Mouse (Mus musculus): Measurements from ENCODE around the gene Prss50. TPM values are rescaled to one million over a fixed set of nuclear protein-coding genes. Genes with fewer than 3 reads are reported as not detected.
A peak's percentile ranks its signal among the peaks of the same experiment; 100 is the strongest.

Gene Prss50
- total and polyA plus RNA-seq, 2 experiments: not detected

DNA sequence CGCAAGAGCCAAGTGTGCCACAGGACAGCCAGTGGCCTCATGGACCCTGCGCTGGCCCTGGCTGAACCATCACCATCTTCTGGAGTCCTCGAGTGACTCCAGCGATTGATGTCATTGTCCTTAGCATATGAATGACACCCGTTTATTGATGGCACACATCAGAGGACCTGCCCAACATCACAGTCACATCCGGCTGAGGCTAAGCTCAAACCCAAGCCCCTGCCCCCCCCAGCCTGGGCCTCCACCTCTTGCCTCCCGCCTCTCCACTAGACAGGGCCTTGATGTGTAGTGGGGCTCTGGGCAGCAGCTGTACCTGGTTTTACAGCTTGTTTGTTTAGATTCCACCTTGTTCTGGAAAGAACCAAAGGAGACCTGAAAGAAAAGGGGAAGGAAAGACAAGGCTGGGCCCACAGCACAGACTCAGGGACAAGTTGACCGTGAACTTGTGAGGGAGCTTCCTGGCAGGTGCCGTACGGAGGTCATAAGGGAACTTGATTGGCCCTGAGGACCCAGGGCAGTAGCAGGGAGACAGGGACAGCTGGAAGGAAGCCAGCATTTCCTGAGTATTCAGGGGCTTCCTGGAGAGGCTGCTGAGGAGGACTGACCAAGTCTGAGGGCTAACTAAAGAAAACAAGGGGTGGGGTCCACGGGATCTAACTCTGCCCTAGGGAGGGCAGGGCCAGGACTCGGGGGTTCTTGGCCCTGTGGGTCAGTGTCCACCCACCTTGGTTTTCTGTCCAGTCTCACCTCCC lies 33.5 kb downstream of the Prss50 start:
- H3K27me3 ChIP-seq (ENCODE audit: control insufficient read depth, insufficient read depth, low read length): no peaks in the 10 kb centered on the region
- DNase-seq (ENCODE audit: extremely low read depth, low read depth, low spot score): peak; percentile 49
- 61% methylated on average over 12 of the region's 12 CpGs for WGBS
- H3K36me3 ChIP-seq (ENCODE audit: control insufficient read depth, insufficient read depth, low read length): peaks cover 11% of the 10 kb centered on the region; the same call in 1 of the 2 replicates
- H3K27ac ChIP-seq (replicated peaks; ENCODE audit: insufficient read depth, low read depth, low read length): no peak overlapping the region
- no peak overlapping the region for H3K9ac ChIP-seq (ENCODE audit: low read depth, low read length)
- no peak overlapping the region for H3K4me3 ChIP-seq (ENCODE audit: insufficient read depth, low read depth, low read length)
- H3K4me1 ChIP-seq (ENCODE audit: control insufficient read depth, insufficient read depth, low read length): peaks cover 7% of the 10 kb centered on the region
- TF ChIP-seq CTCF (IDR thresholded peaks at IDR 0.05; ENCODE audit: low read depth, low read length): no peak
- no peak for TF ChIP-seq POLR2A (IDR thresholded peaks at IDR 0.05; ENCODE audit: extremely low read depth, insufficient read depth, low read length)
- no peaks in the 10 kb centered on the region for H3K79me2 ChIP-seq (ENCODE audit: control insufficient read depth, insufficient read depth, low read length)

DNA sequence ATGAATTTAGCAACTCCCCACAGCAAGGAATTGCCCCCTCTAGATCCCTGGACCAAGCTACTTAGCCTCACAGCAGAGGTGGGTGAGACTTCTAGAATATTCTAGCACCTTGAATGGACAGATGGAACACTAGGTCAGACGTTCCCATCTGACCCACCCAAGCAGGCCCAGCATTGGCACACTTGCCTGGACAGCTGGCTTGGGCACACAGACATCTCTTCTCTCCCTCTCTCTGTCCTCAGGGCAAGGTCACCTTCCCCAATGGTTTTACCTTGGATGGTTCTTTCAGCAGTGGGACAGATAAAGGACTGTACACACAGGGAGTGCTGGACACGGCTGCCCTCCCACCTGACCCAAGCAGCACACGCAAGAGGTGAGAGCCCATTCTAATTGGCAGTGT lies 34.8 kb downstream of the Prss50 start:
- Histone ChIP-seq H3K4me1 (ENCODE audit: control insufficient read depth, insufficient read depth, low read length) (peaks cover 5% of the 10 kb centered on the region), H3K4me3 (ENCODE audit: insufficient read depth, low read depth, low read length) (no peak overlapping the region), H3K79me2 (ENCODE audit: control insufficient read depth, insufficient read depth, low read length) (no peaks in the 10 kb centered on the region), H3K9ac (ENCODE audit: low read depth, low read length) (no peak overlapping the region), H3K27ac (replicated peaks; ENCODE audit: insufficient read depth, low read depth, low read length) (no peak overlapping the region), H3K36me3 (ENCODE audit: control insufficient read depth, insufficient read depth, low read length) (peaks cover 14% of the 10 kb centered on the region; the same call in 1 of the 2 replicates), H3K27me3 (ENCODE audit: control insufficient read depth, insufficient read depth, low read length) (no peaks in the 10 kb centered on the region)
- no peak for DNase-seq (ENCODE audit: extremely low read depth, low read depth, low spot score)
- 90% methylated on average over 3 of the region's 3 CpGs for WGBS
- no peak for TF ChIP-seq CTCF (IDR thresholded peaks at IDR 0.05; ENCODE audit: low read depth, low read length)
- no peak for TF ChIP-seq POLR2A (IDR thresholded peaks at IDR 0.05; ENCODE audit: extremely low read depth, insufficient read depth, low read length)

DNA sequence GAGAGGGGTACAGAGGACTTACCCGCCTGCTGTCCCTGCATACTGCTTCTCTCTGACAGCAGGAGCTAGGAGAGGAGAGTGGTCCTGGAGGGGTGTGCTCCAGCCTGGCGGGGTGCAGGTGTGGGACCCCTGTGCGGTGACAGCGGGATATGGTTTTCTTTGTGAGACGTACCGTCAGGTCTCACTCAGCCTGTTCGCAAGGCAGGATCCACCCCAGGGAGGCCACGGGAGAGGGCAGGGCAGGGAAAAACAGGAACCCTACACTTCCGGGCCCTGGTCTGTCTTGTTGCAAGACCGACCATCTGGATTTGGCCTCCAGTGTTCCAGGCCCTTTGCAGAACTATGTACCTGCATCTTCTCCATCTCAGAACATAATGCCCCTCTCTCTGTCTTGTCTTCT lies 35.7 kb downstream of the Prss50 start:
- Histone ChIP-seq H3K27me3 (ENCODE audit: control insufficient read depth, insufficient read depth, low read length) (no peaks in the 10 kb centered on the region), H3K4me3 (ENCODE audit: insufficient read depth, low read depth, low read length) (peak overlapping the region; percentile 36; the same call in 1 of the 2 replicates), H3K36me3 (ENCODE audit: control insufficient read depth, insufficient read depth, low read length) (peaks cover 14% of the 10 kb centered on the region; the same call in 1 of the 2 replicates), H3K79me2 (ENCODE audit: control insufficient read depth, insufficient read depth, low read length) (no peaks in the 10 kb centered on the region), H3K9ac (ENCODE audit: low read depth, low read length) (no peak overlapping the region), H3K4me1 (ENCODE audit: control insufficient read depth, insufficient read depth, low read length) (peaks cover 5% of the 10 kb centered on the region), H3K27ac (replicated peaks; ENCODE audit: insufficient read depth, low read depth, low read length) (no peak overlapping the region)
- TF ChIP-seq CTCF (IDR thresholded peaks at IDR 0.05; ENCODE audit: low read depth, low read length): no peak
- no peak for DNase-seq (ENCODE audit: extremely low read depth, low read depth, low spot score)
- 83% methylated on average over 10 of the region's 10 CpGs for WGBS

DNA sequence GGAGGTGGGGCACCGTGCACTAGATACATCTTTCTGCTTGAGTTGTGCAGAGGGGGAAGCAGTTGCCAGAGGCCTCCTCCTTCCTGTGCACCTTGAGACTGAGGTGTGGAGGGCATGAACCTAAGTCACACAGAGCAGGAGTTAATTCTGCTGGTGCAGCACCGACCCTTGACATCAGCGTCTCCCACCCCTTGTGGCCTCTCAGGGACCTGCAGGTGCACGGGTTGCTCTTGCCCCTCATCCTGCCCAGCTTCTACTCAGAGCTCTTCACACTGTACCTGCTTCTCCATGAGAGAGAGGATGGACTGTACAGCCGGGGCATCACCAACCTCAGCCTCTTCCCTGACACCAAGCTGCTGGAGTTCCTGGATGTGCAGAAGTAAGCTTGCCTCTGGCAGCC lies 37.7 kb downstream of the Prss50 start:
- Histone ChIP-seq H3K27me3 (ENCODE audit: control insufficient read depth, insufficient read depth, low read length) (no peaks in the 10 kb centered on the region), H3K4me3 (ENCODE audit: insufficient read depth, low read depth, low read length) (no peak overlapping the region), H3K36me3 (ENCODE audit: control insufficient read depth, insufficient read depth, low read length) (peaks cover 14% of the 10 kb centered on the region; the same call in 1 of the 2 replicates), H3K9ac (ENCODE audit: low read depth, low read length) (no peak overlapping the region), H3K4me1 (ENCODE audit: control insufficient read depth, insufficient read depth, low read length) (no peaks in the 10 kb centered on the region), H3K27ac (replicated peaks; ENCODE audit: insufficient read depth, low read depth, low read length) (no peak overlapping the region), H3K79me2 (ENCODE audit: control insufficient read depth, insufficient read depth, low read length) (no peaks in the 10 kb centered on the region)
- DNase-seq (ENCODE audit: extremely low read depth, low read depth, low spot score): no peak
- TF ChIP-seq POLR2A (IDR thresholded peaks at IDR 0.05; ENCODE audit: extremely low read depth, insufficient read depth, low read length) (no peak), CTCF (IDR thresholded peaks at IDR 0.05; ENCODE audit: low read depth, low read length) (no peak)
- WGBS: 84% methylated on average over 5 of the region's 5 CpGs

- Histone ChIP-seq H3K4me3 (ENCODE audit: insufficient read depth, low read depth, low read length) (no peak overlapping the region), H3K4me1 (ENCODE audit: control insufficient read depth, insufficient read depth, low read length) (no peaks in the 10 kb centered on the region), H3K27ac (replicated peaks; ENCODE audit: insufficient read depth, low read depth, low read length) (no peak overlapping the region), H3K36me3 (ENCODE audit: control insufficient read depth, insufficient read depth, low read length) (peaks cover 14% of the 10 kb centered on the region; the same call in 1 of the 2 replicates), H3K79me2 (ENCODE audit: control insufficient read depth, insufficient read depth, low read length) (no peaks in the 10 kb centered on the region), H3K9ac (ENCODE audit: low read depth, low read length) (no peak overlapping the region), H3K27me3 (ENCODE audit: control insufficient read depth, insufficient read depth, low read length) (no peaks in the 10 kb centered on the region)
- DNase-seq (ENCODE audit: extremely low read depth, low read depth, low spot score): no peak
- TF ChIP-seq POLR2A (IDR thresholded peaks at IDR 0.05; ENCODE audit: extremely low read depth, insufficient read depth, low read length): no peak
- TF ChIP-seq CTCF (IDR thresholded peaks at IDR 0.05; ENCODE audit: low read depth, low read length): no peak
- 88% methylated on average over 7 of the region's 7 CpGs for WGBS
Measured at GRCm38 (mm10) chr9:110895994-110896393, 38.2 kb downstream of the Prss50 start.

DNA sequence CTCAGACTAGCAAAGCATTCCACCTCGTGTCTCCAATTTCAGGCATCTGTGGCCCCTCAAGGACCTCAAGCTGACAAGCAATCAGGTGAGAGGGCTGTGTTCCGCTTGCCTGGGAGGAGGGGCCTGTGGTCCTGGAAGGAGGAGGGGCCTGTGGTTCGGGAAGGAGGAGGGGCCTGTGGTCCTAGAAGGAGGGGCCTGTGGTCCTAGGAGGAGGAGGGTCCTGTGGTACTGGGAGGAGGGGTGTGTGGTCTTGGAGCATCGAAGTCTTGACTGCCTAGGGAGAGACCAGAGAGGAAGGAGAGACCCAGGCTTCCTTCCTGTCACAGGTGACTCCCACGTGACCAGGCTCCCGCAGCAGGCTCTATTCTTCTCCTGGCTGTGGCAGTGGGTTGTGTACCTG lies 38.8 kb downstream of the Prss50 start:
- H3K27me3 ChIP-seq (ENCODE audit: control insufficient read depth, insufficient read depth, low read length): no peaks in the 10 kb centered on the region
- H3K27ac ChIP-seq (replicated peaks; ENCODE audit: insufficient read depth, low read depth, low read length): no peak overlapping the region
- H3K36me3 ChIP-seq (ENCODE audit: control insufficient read depth, insufficient read depth, low read length): peaks cover 14% of the 10 kb centered on the region; the same call in 1 of the 2 replicates
- whole genome bisulfite sequencing: 69% methylated on average over 6 of the region's 6 CpGs
- H3K79me2 ChIP-seq (ENCODE audit: control insufficient read depth, insufficient read depth, low read length): no peaks in the 10 kb centered on the region
- DNase-seq (ENCODE audit: extremely low read depth, low read depth, low spot score): no peak
- H3K4me1 ChIP-seq (ENCODE audit: control insufficient read depth, insufficient read depth, low read length): no peaks in the 10 kb centered on the region
- no peak for TF ChIP-seq POLR2A (IDR thresholded peaks at IDR 0.05; ENCODE audit: extremely low read depth, insufficient read depth, low read length)
- TF ChIP-seq CTCF (IDR thresholded peaks at IDR 0.05; ENCODE audit: low read depth, low read length): no peak
- H3K9ac ChIP-seq (ENCODE audit: low read depth, low read length): no peak overlapping the region
- no peak overlapping the region for H3K4me3 ChIP-seq (ENCODE audit: insufficient read depth, low read depth, low read length)
